Mouse (Mus musculus): ENCODE data around the gene Glis1.

GRCm38 (mm10) chr4:107482541-107482940, 48.1 kb downstream of the Glis1 start:
- TF ChIP-seq CTCF (IDR thresholded peaks at IDR 0.05; ENCODE audit: control insufficient read depth, insufficient read depth, insufficient read length) = no peak
- TF ChIP-seq MYOG (IDR thresholded peaks at IDR 0.05; ENCODE audit: control insufficient read depth, extremely low read depth, insufficient read length) = no peak
- no peak for TF ChIP-seq MYOD1 (IDR thresholded peaks at IDR 0.05; ENCODE audit: control insufficient read depth, insufficient read length, low read depth)
- no peak for TF ChIP-seq MAX (IDR thresholded peaks at IDR 0.05)
